Mouse (Mus musculus): ENCODE measurements around the gene Pdgfra. TPM values are rescaled to one million over a fixed set of nuclear protein-coding genes. Genes with fewer than 3 reads are reported as not detected.
A peak's percentile ranks its signal among the peaks of the same experiment; 100 is the strongest.

Pdgfra gene
- total RNA-seq, 1 experiment = 10.2 TPM

GRCm38 (mm10) chr5:75214520-75214919 lies 62.4 kb downstream of the Pdgfra start:
- Histone ChIP-seq H3K9me3 (ENCODE audit: control insufficient read depth, insufficient read depth, low read depth, low read length) (no peaks in the 10 kb centered on the region), H3K27ac (ENCODE audit: insufficient read depth, low read depth, low read length, poor library complexity, severe bottlenecking) (no peak overlapping the region), H3K4me3 (ENCODE audit: insufficient read depth in 1 of 2, low read depth in 1 of 2, low read length in 2 of 2, poor library complexity in 1 of 2, severe bottlenecking in 1 of 2) (no peak overlapping the region), H3K9ac (ENCODE audit: insufficient read depth, low read depth, low read length, poor library complexity, severe bottlenecking) (no peak overlapping the region), H3K4me1 (ENCODE audit: control insufficient read depth in 2 of 2, insufficient read depth in 2 of 2, low read length in 2 of 2, poor library complexity in 1 of 2) (no peaks in the 10 kb centered on the region), H3K36me3 (ENCODE audit: control insufficient read depth, insufficient read depth, low read length, poor library complexity, severe bottlenecking) (no peaks in the 10 kb centered on the region)
- TF ChIP-seq ZC3H11A (IDR thresholded peaks at IDR 0.05; ENCODE audit: borderline replicate concordance, low read depth, low read length) = peak; percentile 78
- no peak for TF ChIP-seq CHD2 (IDR thresholded peaks at IDR 0.05; ENCODE audit: low read depth, low read length)
- no peak for TF ChIP-seq HCFC1 (IDR thresholded peaks at IDR 0.05; ENCODE audit: borderline replicate concordance, insufficient read depth, low read length)
- no peak for TF ChIP-seq ZNF384 (IDR thresholded peaks at IDR 0.05; ENCODE audit: low read depth, low read length)
- in situ Hi-C loops (cut with MboI; ENCODE audit: low sequenced_read_pairs in 2 of 2, unreplicated experiment in 2 of 2) = loop anchor here (10.0 to 25.0 kb wide), 3 partner anchors 523 to 640 kb away; no protein-coding TSS in a partner anchor
- no peak for DNase-seq (ENCODE audit: low read depth, low spot score)

DNA sequence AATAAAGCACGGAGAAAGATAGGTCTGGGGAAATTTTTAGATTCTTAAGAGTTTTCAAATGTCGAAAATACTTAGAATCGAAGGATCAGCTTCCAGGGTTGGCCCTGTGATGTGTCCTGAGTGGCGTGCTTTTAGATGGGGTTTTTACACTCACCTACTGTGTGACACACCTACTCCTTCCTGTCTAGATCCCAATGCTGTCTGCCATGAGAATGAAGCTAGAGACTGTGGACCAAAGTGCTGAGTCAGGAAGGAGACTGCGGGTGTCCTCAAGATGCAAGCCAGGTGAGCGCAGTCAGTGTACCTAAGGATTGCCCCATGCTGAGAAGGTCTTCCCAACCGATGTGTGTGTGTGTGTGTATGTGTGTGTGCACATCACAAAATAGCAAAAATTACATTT lies 62.8 kb downstream of the Pdgfra start:
- Histone ChIP-seq H3K4me3 (ENCODE audit: insufficient read depth in 1 of 2, low read depth in 1 of 2, low read length in 2 of 2, poor library complexity in 1 of 2, severe bottlenecking in 1 of 2) (no peak overlapping the region), H3K4me1 (ENCODE audit: control insufficient read depth in 2 of 2, insufficient read depth in 2 of 2, low read length in 2 of 2, poor library complexity in 1 of 2) (no peaks in the 10 kb centered on the region), H3K9me3 (ENCODE audit: control insufficient read depth, insufficient read depth, low read depth, low read length) (no peaks in the 10 kb centered on the region), H3K27ac (ENCODE audit: insufficient read depth, low read depth, low read length, poor library complexity, severe bottlenecking) (no peak overlapping the region), H3K9ac (ENCODE audit: insufficient read depth, low read depth, low read length, poor library complexity, severe bottlenecking) (no peak overlapping the region), H3K36me3 (ENCODE audit: control insufficient read depth, insufficient read depth, low read length, poor library complexity, severe bottlenecking) (no peaks in the 10 kb centered on the region)
- no peak for DNase-seq (ENCODE audit: low read depth, low spot score)
- in situ Hi-C loops (cut with MboI; ENCODE audit: low sequenced_read_pairs in 2 of 2, unreplicated experiment in 2 of 2) = loop anchor here (10.0 to 25.0 kb wide), 3 partner anchors 522 to 640 kb away; no protein-coding TSS in a partner anchor
- TF ChIP-seq CHD2 (IDR thresholded peaks at IDR 0.05; ENCODE audit: low read depth, low read length) (no peak), MAFK (IDR thresholded peaks at IDR 0.05; ENCODE audit: insufficient read depth, low read depth, low read length) (peak; percentile 70), ZC3H11A (IDR thresholded peaks at IDR 0.05; ENCODE audit: borderline replicate concordance, low read depth, low read length) (no peak), ZNF384 (IDR thresholded peaks at IDR 0.05; ENCODE audit: low read depth, low read length) (no peak), HCFC1 (IDR thresholded peaks at IDR 0.05; ENCODE audit: borderline replicate concordance, insufficient read depth, low read length) (no peak)

- DNase-seq (ENCODE audit: low read depth, low spot score) = no peak
- Histone ChIP-seq H3K9ac (ENCODE audit: insufficient read depth, low read depth, low read length, poor library complexity, severe bottlenecking) (no peak overlapping the region), H3K4me1 (ENCODE audit: control insufficient read depth in 2 of 2, insufficient read depth in 2 of 2, low read length in 2 of 2, poor library complexity in 1 of 2) (no peaks in the 10 kb centered on the region), H3K9me3 (ENCODE audit: control insufficient read depth, insufficient read depth, low read depth, low read length) (no peaks in the 10 kb centered on the region), H3K4me3 (ENCODE audit: insufficient read depth in 1 of 2, low read depth in 1 of 2, low read length in 2 of 2, poor library complexity in 1 of 2, severe bottlenecking in 1 of 2) (no peak overlapping the region), H3K36me3 (ENCODE audit: control insufficient read depth, insufficient read depth, low read length, poor library complexity, severe bottlenecking) (no peaks in the 10 kb centered on the region), H3K27ac (ENCODE audit: insufficient read depth, low read depth, low read length, poor library complexity, severe bottlenecking) (no peak overlapping the region)
- in situ Hi-C loops (cut with MboI; ENCODE audit: low sequenced_read_pairs in 2 of 2, unreplicated experiment in 2 of 2) = loop anchor here (10.0 to 25.0 kb wide), 3 partner anchors 522 to 639 kb away; no protein-coding TSS in a partner anchor
- TF ChIP-seq MAFK (IDR thresholded peaks at IDR 0.05; ENCODE audit: insufficient read depth, low read depth, low read length) (no peak), ZC3H11A (IDR thresholded peaks at IDR 0.05; ENCODE audit: borderline replicate concordance, low read depth, low read length) (no peak)
These were observed 63.7 kb downstream of the Pdgfra start for GRCm38 (mm10) chr5:75215678-75216256.

- no peaks in the 10 kb centered on the region for H3K9me3 ChIP-seq (ENCODE audit: control insufficient read depth, insufficient read depth, low read depth, low read length)
- H3K4me3 ChIP-seq (ENCODE audit: insufficient read depth in 1 of 2, low read depth in 1 of 2, low read length in 2 of 2, poor library complexity in 1 of 2, severe bottlenecking in 1 of 2) = no peak overlapping the region
- H3K9ac ChIP-seq (ENCODE audit: insufficient read depth, low read depth, low read length, poor library complexity, severe bottlenecking) = no peak overlapping the region
- H3K27ac ChIP-seq (ENCODE audit: insufficient read depth, low read depth, low read length, poor library complexity, severe bottlenecking) = no peak overlapping the region
- TF ChIP-seq ZC3H11A (IDR thresholded peaks at IDR 0.05; ENCODE audit: borderline replicate concordance, low read depth, low read length) (no peak), ZNF384 (IDR thresholded peaks at IDR 0.05; ENCODE audit: low read depth, low read length) (no peak), HCFC1 (IDR thresholded peaks at IDR 0.05; ENCODE audit: borderline replicate concordance, insufficient read depth, low read length) (no peak), MAFK (IDR thresholded peaks at IDR 0.05; ENCODE audit: insufficient read depth, low read depth, low read length) (no peak), CHD2 (IDR thresholded peaks at IDR 0.05; ENCODE audit: low read depth, low read length) (no peak)
- no peak for DNase-seq (ENCODE audit: low read depth, low spot score)
- in situ Hi-C loops (cut with MboI; ENCODE audit: low sequenced_read_pairs in 2 of 2, unreplicated experiment in 2 of 2) = loop anchor here in 1 of 2 experiments (25.0 kb wide), 2 partner anchors 516 to 616 kb away; no protein-coding TSS in a partner anchor
- no peaks in the 10 kb centered on the region for H3K36me3 ChIP-seq (ENCODE audit: control insufficient read depth, insufficient read depth, low read length, poor library complexity, severe bottlenecking)
- H3K4me1 ChIP-seq (ENCODE audit: control insufficient read depth in 2 of 2, insufficient read depth in 2 of 2, low read length in 2 of 2, poor library complexity in 1 of 2) = no peaks in the 10 kb centered on the region
These were observed 69.5 kb downstream of the Pdgfra start for GRCm38 (mm10) chr5:75221610-75222009.
